Mouse (Mus musculus): ENCODE measurements around the gene Fam135a. TPM values are rescaled to one million over a fixed set of nuclear protein-coding genes. Genes with fewer than 3 reads are reported as not detected.

Gene Fam135a
- 198 TPM for polyA plus RNA-seq (2014; fragmentation: Illumina TruSeq; extraction: RNeasy Lipid Tissue Mini Kit (QIAGEN cat#74804); ENCODE audit: low read depth, low replicate concordance)

DNA sequence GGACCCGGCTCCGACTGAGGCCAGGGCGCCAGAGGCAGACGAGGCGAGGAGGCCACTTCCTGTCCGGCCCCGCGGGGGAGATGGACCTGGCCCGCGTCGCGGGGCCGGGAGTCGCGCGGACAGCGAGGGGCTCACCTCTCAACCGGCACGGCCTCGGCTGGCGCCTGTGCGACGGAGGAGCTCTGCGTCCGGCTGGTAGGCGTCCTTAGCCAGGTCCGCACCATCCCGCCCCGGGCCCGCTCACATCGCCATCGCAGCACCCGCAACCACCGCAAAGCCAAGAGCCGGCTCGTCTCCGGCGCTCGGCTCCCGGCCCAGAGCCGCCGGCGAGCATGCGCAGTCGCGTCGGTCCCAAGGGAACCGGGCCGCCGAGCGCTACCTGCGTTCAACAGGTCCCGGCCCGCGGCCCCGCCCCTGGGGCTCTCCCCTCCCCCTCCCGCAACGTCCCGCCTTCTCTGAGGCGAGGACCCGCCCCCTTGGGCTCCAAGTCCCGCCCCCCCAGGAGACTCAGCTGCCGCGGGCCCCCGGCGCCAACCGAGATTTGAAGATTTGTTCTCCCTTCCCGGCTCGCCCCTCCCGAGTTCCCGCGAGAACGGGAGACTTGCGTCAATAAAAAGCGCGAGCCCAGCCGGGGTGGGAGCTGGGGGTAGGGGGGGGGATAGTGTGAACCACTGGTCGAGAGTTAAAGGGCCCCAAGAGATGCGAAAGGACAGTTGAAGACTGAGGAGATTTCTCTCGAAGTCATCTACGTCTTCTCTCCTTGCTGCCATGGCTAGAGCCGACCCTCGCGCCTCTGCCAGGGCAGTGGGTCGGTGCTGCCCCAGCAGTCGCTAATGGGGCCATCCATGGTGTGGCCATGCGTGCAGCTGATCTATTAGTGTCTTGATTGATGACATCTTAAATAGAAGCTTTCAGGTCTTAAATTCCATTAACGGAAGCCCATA, at the start of gene Fam135a:
Gene Fam135a (minus strand): TSS at position 416 of the 944 bp plus-strand sequence.

GRCm38 (mm10) chr1:24005070-24005804, 94.9 kb downstream of the Fam135a start, which contains the start of gene Sdhaf4:
TSS of gene Sdhaf4 (minus strand) at chr1:24005656.

Other genes with a start within 250 kb of the Fam135a start
- gene Smap1, start 178.0 kb downstream of the Fam135a start, polyA plus RNA-seq (2014; fragmentation: Illumina TruSeq; extraction: RNeasy Lipid Tissue Mini Kit (QIAGEN cat#74804); ENCODE audit: low read depth, low replicate concordance): 228 TPM
- gene Sdhaf4, start 94.7 kb downstream of the Fam135a start, polyA plus RNA-seq (2014; fragmentation: Illumina TruSeq; extraction: RNeasy Lipid Tissue Mini Kit (QIAGEN cat#74804); ENCODE audit: low read depth, low replicate concordance): 22.3 TPM
- gene Col9a1, start 77.3 kb upstream of the Fam135a start, polyA plus RNA-seq (2014; fragmentation: Illumina TruSeq; extraction: RNeasy Lipid Tissue Mini Kit (QIAGEN cat#74804); ENCODE audit: low read depth, low replicate concordance): 0.22 TPM

Data from sigmoid colon, adult 10 weeks (tissue).